Mouse (Mus musculus): ENCODE data around the gene Tmod1.

GRCm38 (mm10) chr4:46097591-46097990 is 58.9 kb downstream of the Tmod1 start:
- TF ChIP-seq CTCF (IDR thresholded peaks at IDR 0.05; ENCODE audit: control insufficient read depth, insufficient read depth, insufficient read length): no peak
- no peak for TF ChIP-seq MYOG (IDR thresholded peaks at IDR 0.05; ENCODE audit: control insufficient read depth, extremely low read depth, insufficient read length)
- TF ChIP-seq MYOD1 (IDR thresholded peaks at IDR 0.05; ENCODE audit: control insufficient read depth, insufficient read length, low read depth): no peak
- TF ChIP-seq USF1 (IDR thresholded peaks at IDR 0.05; ENCODE audit: low read depth): no peak
- TF ChIP-seq MAX (IDR thresholded peaks at IDR 0.05): no peak
- TF ChIP-seq FOSL1 (IDR thresholded peaks at IDR 0.05; ENCODE audit: insufficient read depth, low read length, poor library complexity, severe bottlenecking): no peak

Data from C2C12 (cell line).